Mouse (Mus musculus) splenic B cell, adult 2 months (primary cell): ENCODE results near the gene Gzmm.

ENCODE experiments used
- DNase-seq: peaks from one replicate; pipeline ENCODE4 v3.0.0-alpha.2; 2011; ENCODE audit warnings: low read depth, low spot score
- H3K27me3 ChIP-seq: 2 replicates; pipeline ENCODE4 v1.6.1; 2012; ENCODE audit warnings: mild to moderate bottlenecking, low read length, moderate library complexity, mixed read lengths; ENCODE audit not compliant: control insufficient read depth, poor library complexity, insufficient read depth, severe bottlenecking
- H3K36me3 ChIP-seq: 2 replicates; pipeline ENCODE4 v1.6.1; 2012; ENCODE audit warnings: mild to moderate bottlenecking, low read length, moderate library complexity, mixed read lengths; ENCODE audit not compliant: control insufficient read depth, poor library complexity, insufficient read depth, severe bottlenecking

Gene Gzmm

GRCm38 (mm10) chr10:79670071-79670888, 18.5 kb upstream of the Gzmm start:
- no peaks in the 10 kb centered on the region for H3K36me3 ChIP-seq
- no peak for DNase-seq
- no peaks in the 10 kb centered on the region for H3K27me3 ChIP-seq

GRCm38 (mm10) chr10:79671396-79672087, 17.3 kb upstream of the Gzmm start:
- H3K27me3 ChIP-seq, result no peaks in the 10 kb centered on the region
- no peaks in the 10 kb centered on the region for H3K36me3 ChIP-seq
- DNase-seq, result no peak

- no peak for DNase-seq
- no peaks in the 10 kb centered on the region for H3K27me3 ChIP-seq
- no peaks in the 10 kb centered on the region for H3K36me3 ChIP-seq
Measured at GRCm38 (mm10) chr10:79672088-79672455, 16.7 kb upstream of the Gzmm start.

- no peak for DNase-seq
- no peaks in the 10 kb centered on the region for H3K36me3 ChIP-seq
- H3K27me3 ChIP-seq, result no peaks in the 10 kb centered on the region
Measured at GRCm38 (mm10) chr10:79673054-79673453, 15.8 kb upstream of the Gzmm start.

GRCm38 (mm10) chr10:79675346-79676035, 13.3 kb upstream of the Gzmm start:
- Histone ChIP-seq H3K27me3 (no peaks in the 10 kb centered on the region), H3K36me3 (no peaks in the 10 kb centered on the region)
- no peak for DNase-seq

GRCm38 (mm10) chr10:79680606-79681495, 8.0 kb upstream of the Gzmm start:
- Histone ChIP-seq H3K36me3 (peaks cover under 1% of the 10 kb centered on the region; the same call in 1 of the 2 replicates), H3K27me3 (no peaks in the 10 kb centered on the region)
- DNase-seq, result peak; percentile 26

GRCm38 (mm10) chr10:79681591-79682245, 7.1 kb upstream of the Gzmm start, which contains the start of gene Cdc34:
Gene Cdc34, plus strand, starts transcription at chr10:79682195.
- peaks cover 2% of the 10 kb centered on the region for H3K36me3 ChIP-seq
- DNase-seq, result peak; percentile 100
- no peaks in the 10 kb centered on the region for H3K27me3 ChIP-seq

- Histone ChIP-seq H3K36me3 (peaks cover 2% of the 10 kb centered on the region), H3K27me3 (no peaks in the 10 kb centered on the region)
- DNase-seq, result peak; percentile 37
Measured at GRCm38 (mm10) chr10:79682551-79682915, 6.3 kb upstream of the Gzmm start.

GRCm38 (mm10) chr10:79682916-79683582, 5.8 kb upstream of the Gzmm start:
- peaks cover 2% of the 10 kb centered on the region for H3K36me3 ChIP-seq
- H3K27me3 ChIP-seq, result no peaks in the 10 kb centered on the region
- peak; percentile 62 for DNase-seq

- Histone ChIP-seq H3K27me3 (no peaks in the 10 kb centered on the region), H3K36me3 (peaks cover 2% of the 10 kb centered on the region)
- DNase-seq, result no peak
Measured at GRCm38 (mm10) chr10:79683726-79684640, 4.8 kb upstream of the Gzmm start.

- Histone ChIP-seq H3K27me3 (no peaks in the 10 kb centered on the region), H3K36me3 (peaks cover 2% of the 10 kb centered on the region)
- no peak for DNase-seq
Measured at GRCm38 (mm10) chr10:79684770-79685600, 3.8 kb upstream of the Gzmm start.

GRCm38 (mm10) chr10:79686219-79686618, 2.6 kb upstream of the Gzmm start:
- DNase-seq, result no peak
- Histone ChIP-seq H3K36me3 (peaks cover 2% of the 10 kb centered on the region), H3K27me3 (no peaks in the 10 kb centered on the region)
